Mouse (Mus musculus) heart, postnatal 0 days (tissue): Measurements from ENCODE around the gene Vps16.

ENCODE experiments used
- CTCF ChIP-seq: IDR thresholded peaks from 2 replicates; pipeline ENCODE4 v1.5.1; 2016; ENCODE audit warnings: antibody characterized with exemption, control low read depth, low read depth
- EP300 ChIP-seq: IDR thresholded peaks from 2 replicates; pipeline ENCODE4 v1.6.1; 2016; ENCODE audit warnings: antibody characterized with exemption, low read depth

DNA sequence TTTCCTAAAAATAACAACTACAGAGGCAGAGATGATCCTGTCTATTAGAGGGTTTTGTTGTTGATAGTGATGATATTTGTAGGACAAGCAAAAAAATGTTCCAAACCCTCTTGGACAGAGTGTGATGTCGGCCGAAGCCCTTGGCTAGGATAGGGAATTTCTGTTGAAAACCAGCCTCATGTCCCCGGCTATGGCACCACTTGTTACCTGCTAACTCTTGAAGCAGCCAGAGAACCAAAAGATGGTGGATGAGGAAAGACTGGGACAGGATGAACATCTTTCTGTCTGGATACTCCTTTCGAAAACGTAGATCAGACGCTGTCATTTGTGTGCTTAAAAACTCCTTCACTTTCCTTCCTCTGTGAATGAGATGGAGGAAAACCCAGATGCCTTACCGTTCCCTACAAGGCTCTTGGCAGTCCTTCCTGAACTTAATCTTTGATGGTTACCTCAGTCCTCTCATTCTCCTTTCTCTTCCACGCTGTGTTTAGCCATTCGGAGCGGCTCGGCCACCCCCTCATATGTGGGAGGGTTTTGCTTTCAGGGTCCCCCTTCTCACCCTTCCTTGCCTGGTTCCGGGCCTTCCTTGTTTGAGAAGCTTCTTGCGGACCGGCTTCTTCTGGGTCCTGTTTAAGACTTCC lies 27.1 kb downstream of the Vps16 start:
- TF ChIP-seq CTCF (no peak), EP300 (no peak)
